Mouse (Mus musculus): ENCODE data around the gene Ppp1r15a. TPM values are rescaled to one million over a fixed set of nuclear protein-coding genes. Genes with fewer than 3 reads are reported as not detected.

Ppp1r15a gene
- polyA plus RNA-seq, 1 experiment from 2014 or later, result 18.6 TPM

DNA sequence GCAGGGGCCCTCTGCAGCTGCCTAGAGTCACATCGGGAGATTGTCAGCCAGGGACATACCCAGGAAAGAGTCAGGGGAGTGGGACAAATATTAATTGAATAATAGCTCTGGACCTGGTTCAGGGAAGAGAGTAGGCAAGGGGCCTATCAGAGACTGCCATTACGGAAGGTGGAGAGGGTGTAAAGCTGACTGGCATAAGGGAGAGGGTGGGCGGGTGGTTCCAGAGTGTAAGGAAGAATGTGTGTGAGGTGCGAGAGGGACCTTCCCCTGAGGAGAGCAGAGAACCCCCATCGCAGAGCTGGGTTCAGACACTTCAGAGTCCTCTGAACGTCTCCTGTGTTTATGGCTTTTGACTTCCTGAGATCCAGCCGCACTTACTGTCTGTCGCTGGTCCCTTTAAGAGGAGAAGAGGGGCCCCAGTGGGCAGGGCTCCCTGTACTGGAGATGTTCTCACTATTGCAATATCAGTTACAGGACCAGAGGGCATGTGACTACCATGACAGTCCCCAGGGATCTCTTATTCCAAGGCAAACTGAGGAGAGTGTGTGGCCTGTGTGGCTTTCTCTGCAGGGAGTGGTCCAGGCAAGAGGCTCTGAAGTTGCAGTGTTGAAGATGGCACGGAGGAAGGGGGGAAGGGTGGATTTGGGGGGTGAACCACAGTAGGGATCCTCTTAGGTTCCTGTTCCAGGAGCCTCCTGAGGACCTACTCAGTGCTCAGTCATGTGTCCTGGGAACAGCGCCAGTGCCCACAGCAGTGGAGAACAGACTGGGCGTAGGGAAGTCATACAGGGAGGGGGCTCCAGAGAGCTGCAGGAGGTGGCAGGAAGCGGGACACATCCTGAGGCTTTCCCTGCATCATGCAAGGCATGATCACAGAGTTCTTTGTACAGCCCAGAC is 35.8 kb upstream of the Ppp1r15a start:
- no peak for DNase-seq (ENCODE audit: low spot score)
- H3K27ac ChIP-seq (replicated peaks), result 0 out of 2 replicates have a peak overlapping the region, but pooled peaks have one; percentile 54
- H3K27me3 ChIP-seq (replicated peaks; ENCODE audit: low read depth, poor library complexity, severe bottlenecking), result no peaks in the 10 kb centered on the region
- H3K9me3 ChIP-seq, result no peaks in the 10 kb centered on the region
- H3K4me1 ChIP-seq, result peaks cover 26% of the 10 kb centered on the region
- H3K4me3 ChIP-seq, result peak overlapping the region; percentile 18; the same call in 1 of the 2 replicates
- no peaks in the 10 kb centered on the region for H3K36me3 ChIP-seq (replicated peaks)
- WGBS, result 52% methylated on average over 12 of the region's 12 CpGs

DNA sequence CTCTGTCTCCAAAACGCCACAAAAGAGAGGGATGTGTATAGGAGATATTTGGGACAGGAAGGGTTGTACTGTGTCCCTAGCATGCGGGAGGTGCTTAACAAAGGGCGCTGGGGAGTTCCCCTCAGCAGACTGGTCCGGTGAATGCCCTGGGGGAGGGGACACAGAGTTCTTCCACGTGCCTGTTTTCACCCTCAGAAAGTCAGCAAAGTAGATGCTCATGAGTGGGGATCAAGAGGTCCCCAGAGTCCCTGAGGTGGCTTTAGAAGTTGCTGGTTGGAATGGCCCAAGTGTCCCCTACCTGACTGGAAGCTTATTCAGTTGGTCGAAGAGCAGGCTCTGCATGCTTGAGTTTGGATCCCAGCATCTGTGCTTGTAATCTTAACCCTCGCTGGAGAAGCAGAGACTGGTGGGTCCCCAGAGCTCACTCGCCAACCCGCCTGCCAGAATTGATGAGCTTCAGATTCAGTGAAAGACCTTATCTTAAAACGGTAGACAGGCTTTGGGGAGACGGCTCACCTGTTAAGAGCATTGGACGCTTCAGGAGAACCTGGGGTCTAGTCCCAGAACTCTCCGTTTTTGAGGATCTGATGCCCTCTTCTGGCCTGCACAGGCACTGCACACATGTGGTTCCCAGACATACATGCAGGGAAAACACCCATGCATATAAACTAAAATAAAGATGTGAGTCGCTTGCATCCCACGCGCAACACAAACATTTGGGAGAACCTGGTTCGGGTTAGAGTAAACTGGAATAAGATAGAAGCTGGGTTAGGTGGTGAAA is 35.0 kb upstream of the Ppp1r15a start:
- Histone ChIP-seq H3K4me1 (peaks cover 32% of the 10 kb centered on the region), H3K27me3 (replicated peaks; ENCODE audit: low read depth, poor library complexity, severe bottlenecking) (no peaks in the 10 kb centered on the region), H3K9me3 (no peaks in the 10 kb centered on the region), H3K4me3 (peak overlapping the region; percentile 18; the same call in 1 of the 2 replicates), H3K36me3 (replicated peaks) (no peaks in the 10 kb centered on the region), H3K27ac (replicated peaks) (0 out of 2 replicates have a peak overlapping the region, but pooled peaks have one; percentile 54)
- DNase-seq (ENCODE audit: low spot score), result peak; percentile 81
- WGBS, result 28% methylated on average over 17 of the region's 17 CpGs

DNA sequence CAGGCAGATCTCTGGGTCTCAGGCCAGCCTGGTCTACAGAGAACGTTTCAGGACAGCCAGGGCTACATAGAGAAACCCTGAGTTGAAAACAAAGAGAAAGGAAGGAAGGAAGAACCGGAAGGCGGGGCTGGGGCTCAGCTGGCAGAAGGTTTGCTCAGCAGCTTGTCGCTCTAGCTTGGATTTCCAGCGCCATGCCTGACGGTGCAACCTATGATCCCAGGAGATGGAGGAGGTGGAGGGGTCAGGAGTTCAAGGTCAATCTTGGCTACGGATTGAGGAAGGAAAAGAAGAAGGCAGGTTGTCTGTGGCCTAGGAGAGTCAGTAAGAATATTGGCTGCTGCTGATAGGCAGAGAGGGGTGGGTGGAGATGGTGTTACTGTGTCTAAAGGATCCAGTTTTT is 34.2 kb upstream of the Ppp1r15a start:
- Histone ChIP-seq H3K9me3 (no peaks in the 10 kb centered on the region), H3K27me3 (replicated peaks; ENCODE audit: low read depth, poor library complexity, severe bottlenecking) (no peaks in the 10 kb centered on the region), H3K36me3 (replicated peaks) (no peaks in the 10 kb centered on the region), H3K4me3 (no peak overlapping the region), H3K27ac (replicated peaks) (no peak overlapping the region), H3K4me1 (peaks cover 32% of the 10 kb centered on the region)
- DNase-seq (ENCODE audit: low spot score), result no peak
- 85% methylated on average over 7 of the region's 7 CpGs for WGBS

DNA sequence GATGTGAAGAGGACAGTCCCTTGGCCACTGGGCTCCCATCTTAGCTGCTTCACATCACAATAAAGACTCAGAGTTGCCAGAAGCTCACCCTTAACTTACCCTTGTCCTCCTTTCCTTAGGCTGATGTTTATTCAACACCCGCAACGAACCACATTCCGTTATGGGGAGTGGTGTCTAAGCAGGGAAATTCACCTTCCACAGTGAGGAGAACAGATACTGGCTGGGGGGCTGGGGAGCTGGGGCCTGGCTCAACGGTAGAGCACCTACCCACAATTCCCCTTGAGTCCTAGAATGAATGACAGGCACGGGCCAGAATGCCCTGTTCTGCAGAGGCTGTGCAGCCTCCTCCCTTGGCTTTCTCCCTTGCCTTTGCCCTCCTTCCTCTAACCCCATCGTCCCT is 32.8 kb upstream of the Ppp1r15a start:
- 68% methylated on average over 6 of the region's 6 CpGs for WGBS
- no peaks in the 10 kb centered on the region for H3K36me3 ChIP-seq (replicated peaks)
- peaks cover 39% of the 10 kb centered on the region for H3K4me1 ChIP-seq
- no peak overlapping the region for H3K4me3 ChIP-seq
- H3K27me3 ChIP-seq (replicated peaks; ENCODE audit: low read depth, poor library complexity, severe bottlenecking), result no peaks in the 10 kb centered on the region
- DNase-seq (ENCODE audit: low spot score), result no peak
- no peaks in the 10 kb centered on the region for H3K9me3 ChIP-seq
- H3K27ac ChIP-seq (replicated peaks), result no peak overlapping the region

DNA sequence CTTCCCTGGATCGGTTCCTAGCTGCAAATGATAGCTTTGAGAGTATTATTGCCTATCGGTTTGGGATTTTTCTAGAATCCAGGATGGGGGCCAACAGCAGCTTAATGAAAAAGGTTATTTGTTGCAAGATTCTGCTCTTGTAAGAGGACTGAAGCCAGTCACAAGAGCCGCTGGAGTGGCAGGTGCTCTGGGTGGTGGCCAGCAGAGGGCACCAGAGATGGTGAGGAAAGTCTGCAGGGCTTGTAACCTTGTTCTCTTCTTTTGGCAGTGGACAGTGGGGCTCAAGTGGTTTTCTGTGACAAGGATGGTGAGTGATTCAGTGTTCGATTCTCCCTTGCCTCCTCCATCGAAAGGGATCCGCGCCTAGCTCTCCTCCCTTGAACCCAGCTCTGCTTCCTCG is 29.7 kb upstream of the Ppp1r15a start:
- 31% methylated on average over 8 of the region's 8 CpGs for WGBS

DNA sequence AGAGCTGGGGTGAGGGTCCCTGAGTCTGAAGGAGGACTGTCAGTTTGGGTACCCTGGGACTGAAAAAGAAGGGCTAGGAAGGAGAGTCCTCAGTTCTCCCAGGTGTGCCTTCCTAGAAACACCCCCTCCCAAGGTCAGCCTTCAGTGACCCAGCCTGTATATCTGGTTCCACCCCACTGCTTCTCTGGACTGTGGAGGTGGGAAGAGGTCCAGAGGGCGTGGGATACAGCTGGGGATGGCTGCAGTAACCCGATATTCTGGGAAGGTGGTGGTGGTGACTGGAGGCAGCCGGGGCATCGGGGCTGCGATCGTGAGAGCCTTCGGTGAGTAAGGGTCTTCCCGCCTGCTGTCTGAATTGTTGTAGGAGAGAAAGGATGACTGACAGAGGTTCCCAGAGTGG is 28.7 kb upstream of the Ppp1r15a start, which contains the start of gene Hsd17b14:
Gene Hsd17b14, plus strand, starts transcription at position 150 of the 400 bp plus-strand sequence.
- 33% methylated on average over 8 of the region's 8 CpGs for WGBS
- no peak within 1 kb of the TSS for H3K27ac ChIP-seq (replicated peaks)
- peaks cover 26% of the 10 kb centered on the region for H3K4me1 ChIP-seq
- H3K27me3 ChIP-seq (replicated peaks; ENCODE audit: low read depth, poor library complexity, severe bottlenecking), result no peaks in the 10 kb centered on the region
- H3K4me3 ChIP-seq, result no peak within 1 kb of the TSS
- no peak for DNase-seq (ENCODE audit: low spot score)
- H3K36me3 ChIP-seq (replicated peaks), result no peaks in the 10 kb centered on the region
- no peaks in the 10 kb centered on the region for H3K9me3 ChIP-seq

More for the DNA sequence above, 29.7 kb upstream of the Ppp1r15a start:
- Histone ChIP-seq H3K27me3 (replicated peaks; ENCODE audit: low read depth, poor library complexity, severe bottlenecking) (no peaks in the 10 kb centered on the region), H3K27ac (replicated peaks) (no peak overlapping the region), H3K9me3 (no peaks in the 10 kb centered on the region), H3K36me3 (replicated peaks) (no peaks in the 10 kb centered on the region), H3K4me1 (peaks cover 28% of the 10 kb centered on the region), H3K4me3 (no peak overlapping the region)
- DNase-seq (ENCODE audit: low spot score), result peak; percentile 84

DNA sequence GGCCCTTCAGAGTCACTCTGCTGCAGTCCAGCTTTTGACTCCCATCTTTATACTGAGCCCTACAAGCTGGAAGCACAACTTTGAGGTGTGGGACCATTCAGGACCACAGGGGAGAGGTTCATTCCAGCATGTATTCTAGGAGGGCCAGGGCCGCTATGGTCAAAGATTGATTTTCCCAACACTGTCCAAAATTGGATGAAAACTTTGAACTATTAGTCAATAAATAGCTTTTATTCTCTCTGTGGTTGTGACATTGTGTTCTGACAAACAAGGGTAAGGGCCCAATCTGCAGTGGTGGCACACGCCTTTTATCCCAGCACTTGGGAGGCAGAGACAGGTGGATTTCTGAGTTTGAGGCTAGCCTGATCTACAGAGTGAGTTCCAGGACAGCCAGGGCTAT is 27.9 kb upstream of the Ppp1r15a start:
- DNase-seq (ENCODE audit: low spot score), result no peak

DNA sequence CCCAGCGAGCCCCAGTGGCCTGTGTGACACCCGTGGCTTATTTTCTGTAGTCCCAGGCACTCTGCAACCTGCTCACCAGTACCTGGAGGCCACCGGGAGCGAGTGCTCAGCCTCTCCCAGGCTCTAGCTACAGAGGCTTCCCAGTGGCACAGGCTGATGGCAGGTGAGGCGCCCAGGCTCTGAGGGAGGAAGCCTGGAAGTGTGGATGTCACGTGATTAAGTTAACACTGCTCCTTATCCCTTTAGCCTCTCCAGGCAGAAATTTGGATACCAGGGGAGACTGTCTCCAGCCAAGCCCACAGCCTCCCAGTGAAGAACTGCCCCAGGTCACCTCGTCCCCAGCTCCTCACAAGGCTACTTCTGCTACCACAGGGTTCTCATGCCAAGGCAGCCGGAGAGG is 27.5 kb upstream of the Ppp1r15a start:
- DNase-seq (ENCODE audit: low spot score), result no peak
- 64% methylated on average over 8 of the region's 8 CpGs for WGBS
- no peaks in the 10 kb centered on the region for H3K36me3 ChIP-seq (replicated peaks)
- H3K9me3 ChIP-seq, result no peaks in the 10 kb centered on the region
- peaks cover 20% of the 10 kb centered on the region for H3K4me1 ChIP-seq
- no peaks in the 10 kb centered on the region for H3K27me3 ChIP-seq (replicated peaks; ENCODE audit: low read depth, poor library complexity, severe bottlenecking)
- no peak overlapping the region for H3K4me3 ChIP-seq
- no peak overlapping the region for H3K27ac ChIP-seq (replicated peaks)

More for the DNA sequence above, 27.9 kb upstream of the Ppp1r15a start:
- H3K36me3 ChIP-seq (replicated peaks), result no peaks in the 10 kb centered on the region
- no peak overlapping the region for H3K27ac ChIP-seq (replicated peaks)
- no peaks in the 10 kb centered on the region for H3K27me3 ChIP-seq (replicated peaks; ENCODE audit: low read depth, poor library complexity, severe bottlenecking)
- H3K9me3 ChIP-seq, result no peaks in the 10 kb centered on the region
- WGBS, result 90% methylated on average over 2 of the region's 2 CpGs
- H3K4me3 ChIP-seq, result no peak overlapping the region
- H3K4me1 ChIP-seq, result peaks cover 23% of the 10 kb centered on the region

DNA sequence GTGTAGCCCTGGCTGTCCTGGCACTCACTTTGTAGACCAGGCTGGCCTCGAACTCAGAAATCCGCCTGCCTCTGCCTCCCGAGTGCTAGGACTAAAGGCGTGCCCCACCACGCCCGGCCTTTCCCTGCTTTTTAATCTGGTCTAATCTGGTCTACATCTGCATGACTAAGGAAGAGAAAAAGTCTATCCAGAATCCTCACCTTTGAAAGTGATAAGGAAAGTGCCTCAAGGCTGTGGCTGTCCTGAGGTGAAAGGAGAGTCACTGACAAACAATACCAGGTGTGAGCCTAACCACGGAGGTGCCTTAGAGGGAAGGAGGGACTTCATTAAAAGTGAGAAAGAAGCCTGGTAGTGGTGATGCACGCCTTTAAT is 25.4 kb upstream of the Ppp1r15a start:
- 83% methylated on average over 8 of the region's 8 CpGs for WGBS
- Histone ChIP-seq H3K9me3 (no peaks in the 10 kb centered on the region), H3K4me1 (peaks cover 19% of the 10 kb centered on the region), H3K36me3 (replicated peaks) (no peaks in the 10 kb centered on the region), H3K27ac (replicated peaks) (no peak overlapping the region), H3K4me3 (no peak overlapping the region), H3K27me3 (replicated peaks; ENCODE audit: low read depth, poor library complexity, severe bottlenecking) (no peaks in the 10 kb centered on the region)
- no peak for DNase-seq (ENCODE audit: low spot score)

DNA sequence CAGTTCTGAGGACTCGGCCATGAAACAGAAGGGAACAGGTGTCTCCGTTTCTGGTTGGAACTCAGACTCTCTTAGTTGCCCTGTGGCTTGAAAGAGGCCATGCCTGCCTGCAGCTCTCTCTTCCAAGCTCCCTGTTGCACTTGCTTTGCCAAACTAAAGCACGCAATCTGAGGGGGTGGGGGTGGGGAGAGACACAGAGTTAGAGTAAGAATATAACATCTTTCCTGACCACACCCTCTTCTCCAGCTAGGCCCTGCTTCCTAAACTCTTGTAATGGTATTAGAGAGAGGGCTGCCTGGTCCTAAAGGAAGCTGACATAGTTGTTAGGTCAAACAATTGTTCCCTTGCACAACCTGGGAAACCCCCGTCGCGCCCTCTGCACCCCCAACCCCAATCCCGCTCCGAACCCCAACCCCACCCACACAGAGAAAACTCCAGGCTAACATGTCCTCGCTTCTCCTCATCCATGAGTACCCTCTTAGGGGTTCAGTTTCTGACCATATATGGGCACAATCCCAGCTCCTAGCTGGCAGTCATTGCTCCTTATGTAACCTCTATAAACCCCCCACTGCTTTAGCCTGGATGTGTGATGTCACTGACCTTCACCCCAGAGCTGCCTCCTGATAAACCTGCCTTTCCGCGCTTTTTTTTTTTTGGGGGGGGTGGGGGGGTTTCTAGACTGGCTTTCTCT is 24.9 kb upstream of the Ppp1r15a start:
- no peaks in the 10 kb centered on the region for H3K9me3 ChIP-seq
- no peaks in the 10 kb centered on the region for H3K36me3 ChIP-seq (replicated peaks)
- DNase-seq (ENCODE audit: low spot score), result no peak
- H3K27ac ChIP-seq (replicated peaks), result no peak overlapping the region
- no peaks in the 10 kb centered on the region for H3K27me3 ChIP-seq (replicated peaks; ENCODE audit: low read depth, poor library complexity, severe bottlenecking)
- no peak overlapping the region for H3K4me3 ChIP-seq
- WGBS, result 79% methylated on average over 11 of the region's 11 CpGs
- peaks cover 14% of the 10 kb centered on the region for H3K4me1 ChIP-seq

DNA sequence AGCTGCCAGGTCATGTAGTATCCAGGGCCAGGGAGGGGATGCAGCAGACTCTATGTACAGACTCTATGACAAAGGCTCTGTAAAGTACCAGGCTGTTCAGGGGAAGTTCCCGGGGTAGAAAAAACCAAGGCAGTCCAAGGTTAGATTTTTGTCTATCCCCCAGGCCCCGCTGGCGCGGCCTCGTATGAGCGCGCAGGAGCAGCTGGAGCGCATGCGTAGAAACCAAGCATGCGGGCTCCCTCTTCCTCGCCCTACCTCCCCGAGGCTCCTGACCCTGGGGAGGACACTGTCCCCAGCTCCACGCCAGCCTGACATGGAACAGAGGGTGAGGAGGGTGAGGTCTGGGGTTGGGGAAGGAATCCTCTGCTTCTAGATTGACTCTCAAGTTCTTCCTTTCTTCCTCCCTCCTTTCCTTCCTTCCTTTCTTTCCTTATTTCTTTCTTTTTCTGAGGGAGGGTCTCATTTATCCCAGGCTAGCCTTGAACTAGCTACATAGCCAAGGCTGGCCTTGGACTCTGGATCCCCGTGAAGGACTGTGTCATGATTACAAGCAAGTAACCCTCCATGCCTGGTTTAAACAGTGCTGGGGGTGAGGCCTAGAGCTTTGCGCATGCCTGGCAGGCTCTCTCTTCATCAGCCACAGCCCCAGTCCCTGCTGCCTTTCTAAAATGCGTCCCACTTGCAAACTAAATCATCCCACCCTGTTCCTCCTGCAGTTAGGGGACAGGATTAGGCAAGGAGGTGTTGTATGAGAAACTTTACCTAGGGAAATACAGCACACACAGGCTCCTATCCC is 23.8 kb upstream of the Ppp1r15a start:
- Histone ChIP-seq H3K9me3 (no peaks in the 10 kb centered on the region), H3K4me1 (peaks cover 12% of the 10 kb centered on the region), H3K27me3 (replicated peaks; ENCODE audit: low read depth, poor library complexity, severe bottlenecking) (no peaks in the 10 kb centered on the region), H3K36me3 (replicated peaks) (no peaks in the 10 kb centered on the region), H3K4me3 (no peak overlapping the region), H3K27ac (replicated peaks) (no peak overlapping the region)
- WGBS, result 88% methylated on average over 16 of the region's 16 CpGs
- no peak for DNase-seq (ENCODE audit: low spot score)

DNA sequence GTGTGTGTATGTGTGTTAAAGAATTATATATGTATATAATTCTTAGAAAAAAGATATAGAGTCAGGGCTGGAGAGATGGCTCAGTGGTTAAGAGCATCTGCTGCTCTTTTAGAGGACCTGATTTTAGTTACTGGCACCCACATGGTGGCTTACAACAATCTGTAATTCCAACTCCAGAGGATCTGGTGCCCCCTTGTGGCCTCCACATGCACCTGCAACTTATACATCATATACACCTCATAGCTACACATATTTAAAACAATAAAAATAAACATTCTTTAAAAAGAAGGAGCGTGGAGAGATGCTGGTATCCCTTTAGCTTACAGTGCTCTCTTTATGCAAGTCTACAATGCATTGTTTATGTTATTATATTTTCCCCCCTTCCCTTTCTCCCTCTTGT is 18.5 kb upstream of the Ppp1r15a start:
- 87% methylated on average over 1 of the region's 1 CpGs for WGBS
- H3K9me3 ChIP-seq, result no peaks in the 10 kb centered on the region
- no peak overlapping the region for H3K27ac ChIP-seq (replicated peaks)
- no peaks in the 10 kb centered on the region; the same call in 1 of the 2 replicates for H3K4me1 ChIP-seq
- no peak overlapping the region for H3K4me3 ChIP-seq
- H3K27me3 ChIP-seq (replicated peaks; ENCODE audit: low read depth, poor library complexity, severe bottlenecking), result no peaks in the 10 kb centered on the region
- DNase-seq (ENCODE audit: low spot score), result no peak
- no peaks in the 10 kb centered on the region for H3K36me3 ChIP-seq (replicated peaks)
